ENCODE assay signal across 21 mouse cellular contexts in genomic region chr14:118813111-118813510, GRCm38 (mm10). TPM values are rescaled to one million over a fixed set of nuclear protein-coding genes. Genes with fewer than 3 reads are reported as not detected.
A peak's percentile ranks its signal among the peaks of the same experiment; 100 is the strongest.
DNase-seq lines count a peak whose midpoint lies in the region; ATAC-seq lines count a peak whose summit lies in the region.
"Had no signal": no experiment of that assay in that cellular context is flagged by ENCODE, and none has a peak within 500 bp of the region (broad histone marks: within the 10 kb centered on the region; RNA-seq: fewer than 3 reads in every experiment).

No protein-coding gene starts in this region.

- peak; percentile 18; the same call in 1 of the 2 replicates for ATAC-seq in frontal cortex, adult (ENCODE audit: low TSS enrichment)
- ATAC-seq: forebrain, embryonic 13.5 days; forebrain, embryonic 16.5 days; hindbrain, embryonic 16.5 days; intestine, embryonic 15.5 days; Patski had no signal

- no peak for DNase-seq in frontal cortex, postnatal 25 days (ENCODE audit: low spot score in 2 of 2)
- peak; percentile 12 for DNase-seq in heart, postnatal 4 days
- DNase-seq in heart, adult 9 months (ENCODE audit: low spot score in 2 of 2) = no peak
- peak; percentile 52 for DNase-seq in retina, postnatal 1 day
- DNase-seq in retina, embryonic 14.5 days (ENCODE audit: low spot score) = no peak
- DNase-seq: adrenal gland, postnatal 10 days; adrenal gland, postnatal 36 days; B cell, adult 2 months; cerebellum, adult 11 months; cerebellum, adult 2 months; gastrocnemius, postnatal 25 days; heart, adult 2 months; kidney, adult 11 months had no signal

RNA-seq across cellular contexts. Expression of gene Cldn10, which starts 25.4 kb away (rescaled TPM):
- under 1 TPM; 0.23 to 0.24 TPM for total RNA-seq in heart, postnatal 4 days (2021)
- total RNA-seq: CH12.LX; gastrocnemius, adult 8-10 months; gastrocnemius, postnatal 25 days had no signal

Comparison
In these comparisons a context has a peak if more than half of its experiments do, and no peak if none do; other contexts are left out.
1. DNase-seq: peak in heart, postnatal 4 days (single experiment) and retina, postnatal 1 day (single experiment); none in frontal cortex, postnatal 25 days (0 of 2), heart, adult 9 months (0 of 2) and retina, embryonic 14.5 days (single experiment).